Mouse (Mus musculus) left cerebral cortex, adult 8-10 months (tissue): ENCODE measurements around the gene Zfp978. TPM values are rescaled to one million over a fixed set of nuclear protein-coding genes. Genes with fewer than 3 reads are reported as not detected.

ENCODE experiments used
- total RNA-seq, 4 experiments: library from RNA; stranded (reverse); gene quantifications; 2 replicates each; pipeline ENCODE4 v1.2.4; 2022

Gene Zfp978
- total RNA-seq, 4 experiments from 2014 or later: 0.37 TPM; not detected in 3

Other genes starting within 250 kb of the Zfp978 start
- 10 to 100 TPM in 1 of 4 experiments, 1 to 10 TPM in 3; 6.9 to 14.1 (median 8.2) TPM for gene Zfp991, start 229.3 kb upstream of the Zfp978 start, total RNA-seq
- under 1 TPM in 3 of 4 experiments, not detected in 1; 0.17 to 0.35 (median 0.30) TPM for gene Zfp988, start 55.6 kb upstream of the Zfp978 start, total RNA-seq
- gene Zfp982, start 131.1 kb downstream of the Zfp978 start, total RNA-seq: 1 to 10 TPM; 2.5 to 5.7 (median 3.6) TPM
- gene Gm16503, start 178.9 kb downstream of the Zfp978 start, total RNA-seq: under 1 TPM; 0.39 to 0.85 (median 0.54) TPM
- not detected for gene Zfp985, start 192.0 kb downstream of the Zfp978 start, total RNA-seq